Mouse (Mus musculus): ENCODE data around the gene Id2. TPM values are rescaled to one million over a fixed set of nuclear protein-coding genes. Genes with fewer than 3 reads are reported as not detected.

Id2 gene
- total RNA-seq, 2 experiments from 2014 or later = 2.6 to 2.9 TPM

GRCm38 (mm10) chr12:25109971-25110681 is 13.2 kb upstream of the Id2 start:
- intact Hi-C loops (cut with DNase I) = no loop called here
- no peak for DNase-seq

- intact Hi-C loops (cut with DNase I) = no loop called here
- DNase-seq = no peak
These were observed 11.9 kb upstream of the Id2 start for GRCm38 (mm10) chr12:25108865-25109264.

DNA sequence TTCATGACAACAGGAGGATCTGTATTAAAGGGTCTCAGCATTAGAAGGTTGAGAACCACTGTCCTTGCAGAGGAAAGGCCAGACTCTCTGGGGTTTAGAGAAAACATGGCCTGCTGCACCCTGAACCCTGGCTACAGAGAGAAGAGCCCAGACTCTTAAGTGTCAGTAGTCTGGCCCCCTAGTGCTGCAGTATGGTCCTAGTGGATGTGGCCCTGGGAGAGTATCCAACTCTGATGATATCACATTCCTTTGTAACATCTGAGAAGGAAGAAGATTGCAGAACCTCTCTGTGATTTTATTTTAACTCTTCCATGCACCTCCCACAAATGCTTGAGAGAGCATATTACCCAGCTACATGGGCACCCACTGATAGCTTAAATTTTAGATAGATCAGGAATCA is 7.6 kb upstream of the Id2 start:
- no peak for DNase-seq

DNA sequence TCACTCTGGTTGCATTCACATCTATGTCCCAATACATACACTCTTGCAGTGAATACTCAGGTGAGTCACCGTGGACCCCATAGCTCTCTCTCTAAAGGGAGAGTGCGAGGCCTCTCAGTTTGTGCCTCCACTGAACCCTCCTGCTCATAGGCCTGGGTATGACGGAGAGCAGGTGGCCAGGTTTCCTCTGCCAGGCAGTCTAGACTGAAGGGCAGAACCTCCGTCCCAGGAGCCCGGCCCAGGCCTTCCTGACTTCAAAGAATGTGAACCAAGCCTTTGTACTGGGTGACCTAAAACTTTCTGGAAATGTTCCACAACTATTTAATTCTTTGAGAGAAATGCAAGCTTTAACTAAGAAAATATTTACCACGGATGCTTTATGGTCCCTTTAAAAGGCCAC is 7.0 kb upstream of the Id2 start:
- intact Hi-C loops (cut with DNase I) = no loop called here
- no peak for DNase-seq

More for the DNA sequence above, 7.6 kb upstream of the Id2 start:
- intact Hi-C loops (cut with DNase I) = no loop called here

- DNase-seq = no peak
- intact Hi-C loops (cut with DNase I) = no loop called here
These were observed 4.4 kb upstream of the Id2 start for GRCm38 (mm10) chr12:25101389-25101788.

- intact Hi-C loops (cut with DNase I) = no loop called here
- DNase-seq = peak; percentile 23 to 47
These were observed 3.7 kb upstream of the Id2 start for GRCm38 (mm10) chr12:25100411-25101217.

- DNase-seq = peak in 1 of 2 experiments; percentile 32
- intact Hi-C loops (cut with DNase I) = loop anchor here (10.0 kb wide), 2 partner anchors 765 to 975 kb away; no protein-coding TSS in a partner anchor
These were observed 2.8 kb upstream of the Id2 start for GRCm38 (mm10) chr12:25099563-25100408.

DNA sequence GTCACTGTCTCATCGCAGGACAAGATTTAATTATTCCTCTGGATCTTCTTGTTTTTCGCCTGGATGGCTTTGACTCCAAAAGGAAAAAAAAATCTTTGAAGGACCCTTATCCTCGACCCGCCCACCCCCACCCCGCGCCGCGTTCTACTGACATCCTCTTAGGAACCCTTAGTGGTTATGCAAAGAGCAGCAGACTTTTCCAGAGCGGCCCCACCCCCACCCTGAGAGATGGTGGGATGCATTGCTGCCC is 2.3 kb upstream of the Id2 start:
- DNase-seq = peak in 1 of 2 experiments; percentile 28
- intact Hi-C loops (cut with DNase I) = loop anchor here (10.0 kb wide), 2 partner anchors 766 to 976 kb away; no protein-coding TSS in a partner anchor

DNA sequence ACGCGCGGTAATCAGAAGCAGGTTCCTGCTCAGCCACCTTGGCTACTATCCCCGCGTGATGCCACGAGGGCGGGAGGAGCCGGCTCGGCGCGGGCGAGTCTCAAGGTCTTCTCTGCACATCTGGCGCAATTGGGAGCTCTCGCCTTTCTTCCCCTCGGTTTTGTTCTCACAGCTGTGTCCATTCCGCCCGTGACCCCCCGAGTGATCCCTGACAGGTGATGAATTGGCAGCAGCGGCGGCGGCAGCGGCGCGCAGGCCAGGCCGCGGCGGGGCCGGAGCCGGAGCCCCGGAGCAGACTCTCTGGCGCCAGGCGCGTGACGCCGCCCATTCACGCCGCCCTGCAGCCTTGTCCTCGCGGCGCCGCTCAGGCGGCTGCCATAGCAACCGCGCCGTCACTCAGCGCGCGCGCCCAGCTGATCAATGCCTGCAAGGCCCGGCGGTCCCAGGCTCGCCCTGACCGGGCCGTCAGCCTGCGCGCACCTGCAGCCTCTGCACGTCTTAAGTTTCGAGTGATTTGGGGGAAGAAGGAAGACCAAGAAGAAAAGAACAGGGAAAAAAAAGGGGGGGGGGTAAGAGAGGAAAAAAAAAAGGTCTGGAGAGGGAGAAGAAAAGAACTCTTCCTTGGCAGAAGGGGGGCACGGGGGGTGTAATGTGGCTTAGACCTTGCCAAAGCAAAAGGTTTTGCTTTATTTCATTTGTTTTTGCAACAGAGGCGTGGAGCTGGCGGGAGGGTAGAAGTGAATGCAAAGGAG is 1.8 kb upstream of the Id2 start:
- DNase-seq = peak; percentile 84 to 86
- intact Hi-C loops (cut with DNase I) = loop anchor here (10.0 kb wide), 2 partner anchors 766 to 976 kb away; no protein-coding TSS in a partner anchor

DNA sequence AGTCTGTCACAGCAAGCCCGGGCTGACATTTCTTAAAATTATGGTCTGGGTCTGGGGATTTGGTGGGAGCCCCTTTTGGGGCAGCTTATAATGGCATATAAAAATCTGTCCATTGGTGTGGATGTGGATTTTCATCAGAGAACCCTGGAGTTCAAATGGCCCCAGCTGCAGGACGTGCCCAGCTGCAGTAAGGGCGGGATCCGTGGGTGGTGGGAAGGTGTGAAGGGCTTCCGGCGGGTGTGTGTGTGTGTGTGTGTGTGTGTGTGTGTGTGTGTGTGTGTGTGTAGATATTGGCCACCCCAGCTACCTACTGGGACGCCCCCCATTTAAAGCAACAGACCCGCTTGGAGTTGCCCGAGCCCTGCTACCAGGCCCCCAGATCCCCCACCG is 1.2 kb upstream of the Id2 start:
- no peak for DNase-seq

GRCm38 (mm10) chr12:25097210-25098160 is 545 bp upstream of the Id2 start:
- intact Hi-C loops (cut with DNase I) = loop anchor here (10.0 kb wide), 2 partner anchors 767 to 977 kb away; no protein-coding TSS in a partner anchor
- DNase-seq = no peak

More for the DNA sequence above, 1.2 kb upstream of the Id2 start:
- intact Hi-C loops (cut with DNase I) = loop anchor here (10.0 kb wide), 2 partner anchors 767 to 977 kb away; no protein-coding TSS in a partner anchor

- intact Hi-C loops (cut with DNase I) = loop anchor here (10.0 kb wide), 2 partner anchors 768 to 978 kb away; no protein-coding TSS in a partner anchor
- DNase-seq = no peak
These were observed 294 bp downstream of the Id2 start for GRCm38 (mm10) chr12:25096640-25097051.

GRCm38 (mm10) chr12:25095974-25096639 is 833 bp downstream of the Id2 start:
- peak; percentile 94 to 96 for DNase-seq
- intact Hi-C loops (cut with DNase I) = loop anchor here (10.0 kb wide), 2 partner anchors 769 to 979 kb away; no protein-coding TSS in a partner anchor

GRCm38 (mm10) chr12:25095538-25095937 is 1.4 kb downstream of the Id2 start:
- intact Hi-C loops (cut with DNase I) = loop anchor here (10.0 kb wide), 2 partner anchors 769 to 979 kb away; no protein-coding TSS in a partner anchor
- no peak for DNase-seq

DNA sequence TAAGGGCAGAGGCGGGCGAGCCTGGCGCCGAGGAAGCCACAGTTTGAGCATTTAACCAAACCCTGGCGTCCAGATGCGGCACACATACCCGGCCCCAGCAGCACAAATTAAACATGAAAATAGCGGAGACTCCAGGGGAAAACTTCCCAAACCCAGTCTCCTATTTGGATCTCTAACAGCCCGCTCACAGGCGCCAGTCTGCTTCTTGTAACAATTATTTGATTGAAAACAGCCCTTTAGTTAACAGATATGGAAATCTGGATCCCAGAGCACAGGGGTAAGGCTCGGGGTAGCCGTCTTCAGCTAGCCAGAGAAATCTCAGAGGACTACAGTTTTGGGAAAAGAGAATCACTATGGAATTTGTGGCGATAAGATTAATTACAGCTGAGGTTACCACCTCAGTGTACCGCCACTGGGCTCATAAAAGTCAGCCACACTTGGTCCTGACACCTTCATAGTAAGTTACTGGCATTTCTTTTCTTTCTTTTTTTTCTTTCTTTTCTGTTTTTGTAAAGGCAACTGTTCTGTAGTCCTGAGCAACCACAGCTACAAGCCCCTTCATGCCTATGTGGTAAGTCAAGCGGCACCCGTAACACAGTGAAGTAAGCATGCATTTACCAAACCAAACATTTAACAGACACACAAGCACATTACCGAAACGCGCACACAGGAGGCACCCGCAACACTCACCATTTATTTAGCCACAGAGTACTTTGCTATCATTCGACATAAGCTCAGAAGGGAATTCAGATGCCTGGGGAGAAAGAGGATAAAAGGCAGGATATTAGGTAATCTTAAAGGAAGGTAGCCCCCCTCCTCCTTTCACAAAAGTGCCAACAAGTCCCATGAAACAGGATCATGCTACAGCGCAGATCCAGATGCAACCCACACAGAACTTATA is 2.1 kb downstream of the Id2 start:
- intact Hi-C loops (cut with DNase I) = loop anchor here (5.0 to 10.0 kb wide), 3 partner anchors 770 to 1127 kb away; no protein-coding TSS in a partner anchor
- DNase-seq = peak in 1 of 2 experiments; percentile 22

DNA sequence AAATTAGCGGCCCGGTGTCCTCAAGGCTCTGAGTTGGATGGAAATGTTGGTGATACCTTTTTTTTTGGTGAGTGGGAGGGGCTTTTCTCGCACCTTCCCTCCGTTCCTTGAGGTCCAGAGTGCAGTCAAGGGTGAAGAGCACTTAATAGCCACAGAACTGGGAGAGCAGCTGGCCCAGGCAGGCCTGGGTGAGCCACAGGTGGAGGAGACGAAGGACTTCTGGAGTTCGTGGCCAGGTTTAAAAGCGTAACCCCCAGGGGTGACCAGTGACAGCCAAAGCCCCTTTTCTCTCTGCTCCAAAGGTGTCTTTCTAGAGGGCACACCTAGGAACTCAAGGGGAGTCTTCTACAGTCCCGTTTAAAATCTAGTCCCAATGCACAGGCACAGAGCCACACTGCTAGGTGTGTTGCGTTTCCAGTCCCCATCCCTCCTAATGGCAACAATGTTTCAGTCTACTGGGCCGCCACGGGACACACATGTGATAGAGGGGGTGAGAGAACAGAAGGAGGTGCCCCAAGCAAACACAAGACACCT is 3.6 kb downstream of the Id2 start:
- intact Hi-C loops (cut with DNase I) = loop anchor here (2.0 to 10.0 kb wide), 4 partner anchors 321 to 1129 kb away; no protein-coding TSS in a partner anchor
- DNase-seq = no peak

All from gastrocnemius, postnatal 36 days (tissue).